Mouse (Mus musculus) testis, postnatal 14 days (tissue): ENCODE data around the gene Prr7.
"Not testable (repeated sequence)": the region's sequence is repeated elsewhere in the genome, so short reads cannot be mapped to it uniquely, and the experiment has no call there.

Experiments used
- DNase-seq: peaks from one replicate; pipeline ENCODE4 v3.0.0; 2021; ENCODE audit warnings: low spot score

Prr7 gene

GRCm38 (mm10) chr13:55464027-55464884, at the start of gene Prr7:
Prr7 (plus strand) TSS chr13:55464267.
- DNase-seq, result peak; percentile 74

GRCm38 (mm10) chr13:55414743-55415380, 49.2 kb upstream of the Prr7 start, which contains the start of gene Pfn3:
Pfn3 (minus strand) TSS chr13:55415232.
- peak; percentile 38 for DNase-seq

GRCm38 (mm10) chr13:55418004-55418403, 46.1 kb upstream of the Prr7 start:
- peak; percentile 59 for DNase-seq

GRCm38 (mm10) chr13:55419142-55419541, 44.9 kb upstream of the Prr7 start:
- DNase-seq, result no peak

- no peak for DNase-seq
Observed at GRCm38 (mm10) chr13:55420018-55420932, 43.8 kb upstream of the Prr7 start.

GRCm38 (mm10) chr13:55420933-55421800, 42.9 kb upstream of the Prr7 start:
- no peak for DNase-seq

- no peak for DNase-seq
Observed at GRCm38 (mm10) chr13:55426613-55427012, 37.5 kb upstream of the Prr7 start, which contains the start of gene F12. F12 (minus strand) TSS chr13:55426793.

GRCm38 (mm10) chr13:55429226-55429888, 34.7 kb upstream of the Prr7 start:
- peak; percentile 66 for DNase-seq

- DNase-seq, result no peak
Observed at GRCm38 (mm10) chr13:55430566-55430965, 33.5 kb upstream of the Prr7 start.

- DNase-seq, result no peak
Observed at GRCm38 (mm10) chr13:55431889-55432685, 32.0 kb upstream of the Prr7 start.

- DNase-seq, result not testable (repeated sequence)
Observed at GRCm38 (mm10) chr13:55437111-55437629, 26.9 kb upstream of the Prr7 start.

GRCm38 (mm10) chr13:55443799-55444285, 20.2 kb upstream of the Prr7 start:
- DNase-seq, result no peak

GRCm38 (mm10) chr13:55444286-55444936, 19.7 kb upstream of the Prr7 start:
- DNase-seq, result no peak

- peak; percentile 99 for DNase-seq
Observed at GRCm38 (mm10) chr13:55444937-55445315, 19.1 kb upstream of the Prr7 start, which contains the start of gene Grk6. Grk6 (plus strand) TSS chr13:55445072.

GRCm38 (mm10) chr13:55445361-55446091, 18.5 kb upstream of the Prr7 start:
- peak; percentile 70 for DNase-seq

GRCm38 (mm10) chr13:55446483-55447105, 17.5 kb upstream of the Prr7 start:
- no peak for DNase-seq

GRCm38 (mm10) chr13:55447543-55447943, 16.5 kb upstream of the Prr7 start:
- DNase-seq, result no peak
